Mouse (Mus musculus) adrenal gland, postnatal 0 days (tissue): ENCODE results near the gene Mff. TPM values are rescaled to one million over a fixed set of nuclear protein-coding genes. Genes with fewer than 3 reads are reported as not detected.

Experiments used
- polyA plus RNA-seq: library from polyadenylated mRNA; unstranded; fragments of >200 nt; fragmentation: Nextera tagmentation; extraction: Ambion mirVana; gene quantifications from 2 replicates; pipeline ENCODE4 v1.2.1, GENCODE M21; 2015

Gene Mff
- polyA plus RNA-seq: 272 and 275 TPM in 2 replicates

GRCm38 (mm10) chr1:82724339-82725025 lies at the start of gene Mff:
Mff (plus strand) TSS chr1:82724890.

GRCm38 (mm10) chr1:82768269-82768668 lies 43.6 kb downstream of the Mff start, which contains the start of gene Tm4sf20:
Tm4sf20 (minus strand) TSS chr1:82768461.

GRCm38 (mm10) chr1:82771022-82771586 lies 46.4 kb downstream of the Mff start, which contains the start of gene Gm47791:
Gm47791 (minus strand) TSS chr1:82771243.

Other genes starting within 250 kb of the Mff start
- 4.3 and 10.3 TPM in 2 replicates for gene Col4a4, start 138.0 kb upstream of the Mff start, polyA plus RNA-seq
- gene Col4a3, start 138.0 kb upstream of the Mff start, polyA plus RNA-seq: 2.9 and 4.5 TPM in 2 replicates
- gene Tm4sf20, start 43.6 kb downstream of the Mff start, polyA plus RNA-seq: 0.48 and 1.2 TPM in 2 replicates
- gene Gm47791, start 46.4 kb downstream of the Mff start, polyA plus RNA-seq: not detected in 2 replicates
- gene Agfg1, start 114.6 kb downstream of the Mff start, polyA plus RNA-seq: 15.1 and 18.3 TPM in 2 replicates
- gene A030005L19Rik, start 188.4 kb downstream of the Mff start, polyA plus RNA-seq: 0.27 TPM in 1 of 2 replicates, not detected in the other
- not detected in 2 replicates for gene A030014E15Rik, start 200.0 kb downstream of the Mff start, polyA plus RNA-seq
- gene Gm6217, start 206.5 kb downstream of the Mff start, polyA plus RNA-seq: not detected in 2 replicates
- gene A030003K21Rik, start 218.5 kb downstream of the Mff start, polyA plus RNA-seq: not detected in 2 replicates
- gene Gm7544, start 231.1 kb downstream of the Mff start, polyA plus RNA-seq: not detected in 2 replicates
- not detected in 2 replicates for gene Gm47955, start 235.4 kb downstream of the Mff start, polyA plus RNA-seq